Mouse (Mus musculus): ENCODE data around the gene Cwc25.

DNA sequence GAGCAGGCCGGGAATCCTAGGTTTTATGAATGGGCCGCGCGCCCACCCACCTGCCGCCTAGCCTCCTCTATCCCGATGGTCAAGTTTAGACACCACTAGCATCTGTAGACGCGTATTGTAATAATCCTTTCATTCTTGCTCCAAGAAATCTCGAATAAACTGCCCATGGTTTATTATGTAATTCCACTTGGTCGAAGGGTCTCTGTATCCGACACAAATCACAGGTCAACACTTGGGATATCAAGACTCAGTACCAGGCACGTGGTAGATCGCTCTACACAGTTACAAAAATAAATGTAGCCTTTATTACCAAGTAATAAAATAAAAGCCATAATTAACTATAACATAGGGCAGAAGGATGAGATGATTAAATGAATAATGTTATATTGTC lies 21.0 kb downstream of the Cwc25 start:
- TF ChIP-seq CTCF (IDR thresholded peaks at IDR 0.05; ENCODE audit: low read depth, low read length) (no peak), POLR2AphosphoS5 (IDR thresholded peaks at IDR 0.05; ENCODE audit: insufficient replicate concordance, low read depth, low read length) (no peak), TAL1 (conservative IDR thresholded peaks at IDR 0.05; ENCODE audit: low read depth, low read length) (no peak), GATA1 (IDR thresholded peaks at IDR 0.05; ENCODE audit: borderline replicate concordance, low read length) (no peak), GATA2 (IDR thresholded peaks at IDR 0.05; ENCODE audit: borderline replicate concordance, low read depth, low read length) (no peak)
